Mouse (Mus musculus) ES-E14 (cell line): ENCODE measurements around the gene Nf1.

Source experiments
- CHD2 ChIP-seq: IDR thresholded peaks from 2 replicates; pipeline ENCODE4 v1.6.1; 2014; ENCODE audit warnings: mild to moderate bottlenecking, low read depth, low read length, inconsistent platforms
- HCFC1 ChIP-seq: IDR thresholded peaks from 2 replicates; pipeline ENCODE4 v1.6.1; 2012; ENCODE audit warnings: low read length, inconsistent platforms, borderline replicate concordance; ENCODE audit not compliant: insufficient read depth
- ZC3H11A ChIP-seq: IDR thresholded peaks from 2 replicates; pipeline ENCODE4 v1.6.1; 2012; ENCODE audit warnings: low read depth, mild to moderate bottlenecking, inconsistent platforms, low read length, borderline replicate concordance
- ZNF384 ChIP-seq: IDR thresholded peaks from 2 replicates; pipeline ENCODE4 v1.6.1; 2012; ENCODE audit warnings: low read depth, low read length, inconsistent platforms

- TF ChIP-seq ZC3H11A = no peak
- TF ChIP-seq ZNF384 = no peak
- no peak for TF ChIP-seq HCFC1
- TF ChIP-seq CHD2 = no peak
Observed at GRCm38 (mm10) chr11:79306996-79307395, 32.5 kb upstream of the Nf1 start.
